Mouse (Mus musculus): Measurements from ENCODE around the gene Fam131a.
"Not testable (repeated sequence)": the region's sequence is repeated elsewhere in the genome, so short reads cannot be mapped to it uniquely, and the experiment has no call there.

GRCm38 (mm10) chr16:20668013-20668412 is 25.0 kb upstream of the Fam131a start, which contains the start of gene Eif4g1:
- TF ChIP-seq POLR2A (IDR thresholded peaks at IDR 0.05; ENCODE audit: insufficient read depth, low read length); CTCF (IDR thresholded peaks at IDR 0.05; ENCODE audit: low read depth, low read length): not testable (repeated sequence)
